Comparison of ENCODE assay signal across 25 mouse cellular contexts in the genomic region with DNA sequence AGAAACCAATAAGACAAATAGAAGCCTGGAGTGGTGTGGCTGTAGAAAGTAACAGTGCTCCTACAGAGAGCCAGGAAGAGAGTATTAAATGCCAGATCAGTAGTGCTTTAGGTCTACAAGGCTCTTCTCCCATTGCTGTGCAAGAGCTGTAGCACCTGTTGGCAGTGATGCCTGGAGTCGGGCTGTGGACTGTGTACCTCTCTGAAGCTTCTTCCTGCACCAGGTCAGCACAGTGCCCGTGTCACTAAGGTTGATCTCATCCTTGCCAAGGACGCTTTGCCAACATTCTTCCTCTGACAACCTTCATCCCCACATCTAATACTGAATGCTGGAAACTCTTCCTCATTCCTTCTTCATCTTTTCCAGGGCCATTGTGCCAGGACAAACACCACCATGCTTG.
"Had no signal": no experiment of that assay in that cellular context is flagged by ENCODE, and none has a peak within 500 bp of the region (broad histone marks: within the 10 kb centered on the region; RNA-seq: fewer than 3 reads in every experiment).

No protein-coding gene starts in this region.

- H3K4me3 ChIP-seq: gastrocnemius, adult 2 months; heart, embryonic 10.5 days; heart, embryonic 12.5 days; hindbrain, embryonic 10.5 days; hindbrain, embryonic 12.5 days; intestine, embryonic 15.5 days; layer of hippocampus, adult 2 months; left cerebral cortex, adult 2 months; limb, embryonic 10.5 days; limb, embryonic 12.5 days; liver, embryonic 13.5 days; liver, embryonic 15.5 days had no signal

- H3K27ac ChIP-seq: gastrocnemius, adult 2 months; heart, embryonic 10.5 days; hindbrain, embryonic 10.5 days; hindbrain, embryonic 12.5 days; hindbrain, embryonic 14.5 days; intestine, embryonic 15.5 days; kidney, postnatal 0 days; layer of hippocampus, adult 2 months; left cerebral cortex, adult 2 months; limb, embryonic 10.5 days; limb, embryonic 12.5 days; liver, embryonic 13.5 days; liver, embryonic 15.5 days had no signal

- H3K36me3 ChIP-seq: heart, embryonic 10.5 days; heart, embryonic 12.5 days; hindbrain, embryonic 10.5 days; hindbrain, embryonic 12.5 days; intestine, embryonic 15.5 days; limb, embryonic 10.5 days; limb, embryonic 12.5 days; liver, embryonic 13.5 days; liver, embryonic 15.5 days had no signal

- H3K4me2 ChIP-seq: heart, embryonic 12.5 days; hindbrain, embryonic 12.5 days; hindbrain, embryonic 14.5 days; intestine, embryonic 15.5 days; limb, embryonic 12.5 days; liver, embryonic 11.5 days; liver, embryonic 13.5 days; liver, embryonic 15.5 days had no signal

- ATAC-seq: forebrain, embryonic 16.5 days; hindbrain, embryonic 16.5 days; inflammation-experienced regulatory T-cells, adult 6 months; intestine, embryonic 15.5 days; intestine, postnatal 0 days had no signal

- H3K9me3 ChIP-seq: heart, embryonic 10.5 days; heart, embryonic 12.5 days; hindbrain, embryonic 10.5 days; hindbrain, embryonic 12.5 days; intestine, embryonic 15.5 days; limb, embryonic 10.5 days; limb, embryonic 12.5 days; liver, embryonic 13.5 days; liver, embryonic 15.5 days had no signal

- H3K27me3 ChIP-seq: heart, embryonic 12.5 days; hindbrain, embryonic 12.5 days; intestine, embryonic 15.5 days; limb, embryonic 12.5 days; liver, embryonic 13.5 days; liver, embryonic 15.5 days had no signal

- H3K4me1 ChIP-seq: heart, embryonic 10.5 days; heart, embryonic 12.5 days; hindbrain, embryonic 10.5 days; hindbrain, embryonic 12.5 days; intestine, embryonic 15.5 days; limb, embryonic 10.5 days; limb, embryonic 12.5 days; liver, embryonic 13.5 days; liver, embryonic 15.5 days had no signal

- DNase-seq: gastrocnemius, adult 2 months; gastrocnemius, postnatal 10 days; gastrocnemius, postnatal 25 days; heart, adult 18-20 months; heart, postnatal 10 days; heart, postnatal 4 days; liver; liver, embryonic 13.5 days had no signal

- H3K9ac ChIP-seq: heart, embryonic 12.5 days; hindbrain, embryonic 12.5 days; hindbrain, embryonic 14.5 days; intestine, embryonic 15.5 days; limb, embryonic 12.5 days; liver, embryonic 13.5 days; liver, embryonic 15.5 days had no signal
